Mouse (Mus musculus) kidney, adult 9 months (tissue): Measurements from ENCODE around the gene Dock9.
"Not testable (repeated sequence)": the region's sequence is repeated elsewhere in the genome, so short reads cannot be mapped to it uniquely, and the experiment has no call there.

ENCODE experiments used
- DNase-seq: peaks from one replicate; pipeline ENCODE4 v3.0.0; 2022

Dock9 gene

GRCm38 (mm10) chr14:121697143-121697680, 100.4 kb downstream of the Dock9 start:
- DNase-seq, result no peak

- no peak for DNase-seq
Observed at GRCm38 (mm10) chr14:121696429-121697118, 101.1 kb downstream of the Dock9 start.

- no peak for DNase-seq
Observed at GRCm38 (mm10) chr14:121694706-121695105, 102.9 kb downstream of the Dock9 start.

GRCm38 (mm10) chr14:121693991-121694594, 103.5 kb downstream of the Dock9 start:
- no peak for DNase-seq

- not testable (repeated sequence) for DNase-seq
Observed at GRCm38 (mm10) chr14:121689649-121690048, 108.0 kb downstream of the Dock9 start.

GRCm38 (mm10) chr14:121688175-121688574, 109.5 kb downstream of the Dock9 start:
- no peak for DNase-seq

GRCm38 (mm10) chr14:121687274-121687673, 110.4 kb downstream of the Dock9 start:
- DNase-seq, result no peak

GRCm38 (mm10) chr14:121678913-121679312, 118.7 kb downstream of the Dock9 start:
- DNase-seq, result no peak

- peak; percentile 34 for DNase-seq
Observed at GRCm38 (mm10) chr14:121678445-121678844, 119.2 kb downstream of the Dock9 start.

- DNase-seq, result peak; percentile 68
Observed at GRCm38 (mm10) chr14:121676596-121677330, 120.9 kb downstream of the Dock9 start.

GRCm38 (mm10) chr14:121676121-121676591, 121.5 kb downstream of the Dock9 start:
- DNase-seq, result peak; percentile 59

- peak; percentile 88 for DNase-seq
Observed at GRCm38 (mm10) chr14:121675579-121675978, 122.1 kb downstream of the Dock9 start.

- DNase-seq, result no peak
Observed at GRCm38 (mm10) chr14:121675146-121675545, 122.5 kb downstream of the Dock9 start.

GRCm38 (mm10) chr14:121670016-121670415, 127.6 kb downstream of the Dock9 start:
- no peak for DNase-seq

- no peak for DNase-seq
Observed at GRCm38 (mm10) chr14:121666641-121667274, 130.9 kb downstream of the Dock9 start.

- peak; percentile 52 for DNase-seq
Observed at GRCm38 (mm10) chr14:121665693-121666273, 131.9 kb downstream of the Dock9 start.

- DNase-seq, result peak; percentile 81
Observed at GRCm38 (mm10) chr14:121663913-121664312, 133.7 kb downstream of the Dock9 start.

GRCm38 (mm10) chr14:121660918-121661317, 136.7 kb downstream of the Dock9 start:
- DNase-seq, result no peak

- DNase-seq, result no peak
Observed at GRCm38 (mm10) chr14:121660167-121660894, 137.3 kb downstream of the Dock9 start.

- peak; percentile 37 for DNase-seq
Observed at GRCm38 (mm10) chr14:121659061-121659824, 138.4 kb downstream of the Dock9 start.

GRCm38 (mm10) chr14:121658537-121658936, 139.1 kb downstream of the Dock9 start:
- no peak for DNase-seq
